Mouse (Mus musculus) limb, embryonic 10.5 days (tissue): Measurements from ENCODE around the gene Doc2b. TPM values are rescaled to one million over a fixed set of nuclear protein-coding genes. Genes with fewer than 3 reads are reported as not detected.

Source experiments
- DNase-seq: peaks from one replicate; pipeline ENCODE4 v3.0.0-alpha.2; 2017; ENCODE audit warnings: low spot score
- H3K27ac ChIP-seq: fragments of 300-500 bp; sonication (generic); 2 replicates; pipeline ENCODE4 v1.5.1; 2016; ENCODE audit warnings: mild to moderate bottlenecking
- H3K27me3 ChIP-seq: fragments of 300-500 bp; sonication (generic); 2 replicates; pipeline ENCODE4 v1.6.1; 2016; ENCODE audit warnings: low read depth, mild to moderate bottlenecking; ENCODE audit not compliant: poor library complexity, severe bottlenecking
- H3K36me3 ChIP-seq: fragments of 300-500 bp; sonication (generic); 2 replicates; pipeline ENCODE4 v1.6.1; 2016; ENCODE audit warnings: mild to moderate bottlenecking, moderate library complexity
- H3K4me1 ChIP-seq: fragments of 300-500 bp; sonication (generic); 2 replicates; pipeline ENCODE4 v1.6.1; 2016
- H3K4me3 ChIP-seq: fragments of 300-500 bp; sonication (generic); 2 replicates; pipeline ENCODE4 v1.5.1; 2016; ENCODE audit warnings: mild to moderate bottlenecking, moderate library complexity
- H3K9me3 ChIP-seq: fragments of 300-500 bp; sonication (generic); replicated peaks from 2 replicates; pipeline ENCODE4 v1.6.1; 2016; ENCODE audit warnings: mild to moderate bottlenecking
- WGBS: fragments of 180-500 bp; shearing (Covaris S2); methylation state at CpG from one replicate; pipeline ENCODE4 v1.1.7; 2016; 5-methylcytosine and 5-hydroxymethylcytosine counted together
- polyA plus RNA-seq: library from polyadenylated mRNA; unstranded; fragments of >200 nt; fragmentation: Nextera tagmentation; extraction: Ambion mirVana; gene quantifications from 2 replicates; pipeline ENCODE4 v1.2.1, GENCODE M21; 2016

The Doc2b gene
- polyA plus RNA-seq = 0.06 and 0.20 TPM in 2 replicates

DNA sequence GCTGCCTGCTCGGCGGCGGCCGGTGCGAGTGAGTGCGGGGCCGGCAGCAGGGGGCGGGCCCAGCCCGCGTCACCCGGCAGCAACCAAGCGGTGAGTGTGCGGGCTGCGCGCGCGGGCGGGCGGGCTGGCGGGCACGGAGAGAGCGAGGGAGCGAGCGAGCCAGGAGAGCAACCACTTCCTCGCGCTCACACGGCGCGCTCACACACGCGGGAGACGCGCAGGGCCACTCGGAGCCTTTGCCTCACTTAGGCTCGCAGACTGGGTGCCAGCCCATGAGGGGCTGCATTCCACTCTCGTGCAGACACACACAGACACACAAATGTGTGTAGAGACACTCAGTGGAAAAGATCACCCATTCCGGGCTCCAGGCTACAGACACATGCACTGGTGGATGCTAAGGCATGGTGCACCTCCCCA is at the start of gene Doc2b:
Gene Doc2b (minus strand): TSS at position 21 of the 417 bp plus-strand sequence.
- WGBS = 7% methylated on average over 37 of the region's 37 CpGs
- DNase-seq = peak; percentile 60
- Histone ChIP-seq H3K4me1 (peaks cover 22% of the 10 kb centered on the region), H3K27ac (peak within 1 kb of the TSS; percentile 73), H3K27me3 (peaks cover 88% of the 10 kb centered on the region), H3K36me3 (no peaks in the 10 kb centered on the region), H3K9me3 (no peaks in the 10 kb centered on the region), H3K4me3 (peak within 1 kb of the TSS; percentile 53)

DNA sequence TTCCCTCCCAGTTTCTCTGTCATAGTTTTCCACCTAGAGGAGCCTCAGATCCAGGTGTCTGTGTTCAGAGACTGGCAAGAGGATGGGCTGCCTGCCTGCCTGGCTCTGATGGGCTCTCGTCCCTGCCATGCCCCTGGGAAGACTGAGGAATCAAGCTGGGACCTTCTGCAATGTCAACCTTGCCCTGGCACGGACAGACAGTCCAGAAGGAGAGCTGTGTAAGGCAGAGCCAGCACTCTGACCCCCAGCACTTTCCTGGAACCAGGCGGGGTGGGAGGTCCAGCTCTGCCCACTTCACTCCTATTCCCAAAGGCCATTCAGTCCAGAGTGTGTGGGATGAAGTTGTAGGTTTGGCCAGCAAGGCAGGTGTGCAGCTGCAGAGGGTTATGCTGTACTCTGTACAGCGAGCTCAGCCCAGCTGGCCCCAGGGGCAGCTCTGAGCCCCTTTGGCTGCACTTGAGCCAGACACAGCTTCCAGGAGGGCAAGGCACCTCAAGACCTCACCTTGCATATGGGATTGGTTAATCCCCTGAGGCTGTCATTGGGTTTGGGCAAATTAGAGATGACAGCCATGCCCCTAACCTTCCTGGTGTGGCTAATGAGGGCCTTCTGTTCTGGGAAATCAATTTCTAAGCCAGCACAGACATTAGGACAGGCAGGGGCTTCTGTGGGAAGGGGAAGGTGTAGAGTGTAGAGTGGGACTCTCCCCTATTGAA is 47.2 kb upstream of the Doc2b start:
- no peak overlapping the region for H3K4me3 ChIP-seq
- WGBS = 64% methylated on average over 4 of the region's 4 CpGs
- peaks cover 67% of the 10 kb centered on the region for H3K4me1 ChIP-seq
- H3K27me3 ChIP-seq = peaks cover 20% of the 10 kb centered on the region
- no peaks in the 10 kb centered on the region for H3K36me3 ChIP-seq
- peak overlapping the region; percentile 59 for H3K27ac ChIP-seq
- H3K9me3 ChIP-seq = no peaks in the 10 kb centered on the region
- peak; percentile 64 for DNase-seq

DNA sequence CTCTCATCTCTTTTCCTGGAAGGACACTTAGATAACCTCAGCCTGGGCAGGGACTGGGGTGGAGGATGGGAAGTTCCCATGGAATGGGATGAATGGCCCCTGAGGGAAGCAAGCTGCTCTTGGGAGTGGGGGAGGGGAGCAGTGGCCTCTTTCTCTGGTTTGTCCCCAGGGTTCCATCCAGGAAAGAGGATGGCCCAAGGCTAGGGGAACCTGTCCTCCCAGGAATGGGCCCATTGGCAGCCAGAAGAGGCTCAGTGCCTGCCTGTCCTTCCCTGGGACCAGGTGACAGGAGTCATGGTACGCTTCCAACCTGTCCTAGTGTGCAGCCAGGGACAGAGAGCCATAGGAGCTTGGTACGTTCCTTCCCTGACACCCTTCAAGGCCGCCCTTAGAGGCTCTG is 45.7 kb upstream of the Doc2b start:
- 69% methylated on average over 3 of the region's 3 CpGs for WGBS
- peaks cover 20% of the 10 kb centered on the region for H3K27me3 ChIP-seq
- peaks cover 64% of the 10 kb centered on the region for H3K4me1 ChIP-seq
- H3K27ac ChIP-seq = peak overlapping the region; percentile 2; the same call in 1 of the 2 replicates
- H3K9me3 ChIP-seq = no peaks in the 10 kb centered on the region
- no peaks in the 10 kb centered on the region for H3K36me3 ChIP-seq
- H3K4me3 ChIP-seq = no peak overlapping the region
- no peak for DNase-seq

DNA sequence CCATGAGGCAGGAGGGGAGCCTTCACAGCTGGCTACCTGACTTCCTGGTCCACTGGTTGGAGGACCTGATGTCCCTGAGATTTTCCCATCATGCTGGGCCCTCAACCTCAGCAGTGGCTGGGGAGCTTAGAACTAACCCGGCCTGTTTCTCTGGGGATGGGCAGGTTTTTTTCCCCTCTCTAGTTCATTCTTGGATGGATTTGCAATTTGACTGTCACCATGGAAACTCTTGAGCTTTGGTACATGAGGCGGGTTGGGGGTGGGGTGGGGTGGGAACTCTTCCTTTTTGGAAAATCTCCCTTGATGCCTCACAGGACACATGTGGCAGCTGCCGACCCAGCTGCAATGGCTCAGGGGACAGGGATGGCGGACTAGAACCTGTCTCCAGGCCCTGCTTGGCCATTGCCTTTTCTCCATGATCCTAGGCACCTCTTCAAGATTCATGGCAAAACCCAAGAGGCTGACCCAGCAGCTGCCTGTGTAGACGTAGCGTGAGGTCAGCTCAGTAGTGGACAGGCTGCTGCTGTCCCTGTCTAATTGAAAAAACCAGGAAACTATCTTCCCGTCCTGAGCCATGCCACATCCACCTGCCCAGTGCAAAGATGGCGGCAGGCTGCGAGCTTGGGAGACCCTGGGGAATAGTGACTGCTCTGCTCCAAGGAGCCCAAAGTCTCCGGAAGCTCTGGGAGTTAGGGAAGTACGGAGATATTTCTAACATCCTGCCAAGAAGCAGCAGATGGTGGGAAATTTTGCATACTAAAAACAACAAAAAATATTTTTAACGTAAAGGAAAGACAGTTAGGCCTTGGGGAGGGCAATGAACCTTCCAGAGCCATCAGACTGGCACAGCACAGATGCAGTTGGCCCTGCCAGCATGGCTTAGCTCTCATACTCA is 43.9 kb upstream of the Doc2b start:
- no peak overlapping the region for H3K4me3 ChIP-seq
- H3K4me1 ChIP-seq = peaks cover 46% of the 10 kb centered on the region
- H3K27me3 ChIP-seq = peaks cover 20% of the 10 kb centered on the region
- DNase-seq = no peak
- no peaks in the 10 kb centered on the region for H3K36me3 ChIP-seq
- no peak overlapping the region for H3K27ac ChIP-seq
- H3K9me3 ChIP-seq = no peaks in the 10 kb centered on the region
- 89% methylated on average over 12 of the region's 12 CpGs for WGBS

DNA sequence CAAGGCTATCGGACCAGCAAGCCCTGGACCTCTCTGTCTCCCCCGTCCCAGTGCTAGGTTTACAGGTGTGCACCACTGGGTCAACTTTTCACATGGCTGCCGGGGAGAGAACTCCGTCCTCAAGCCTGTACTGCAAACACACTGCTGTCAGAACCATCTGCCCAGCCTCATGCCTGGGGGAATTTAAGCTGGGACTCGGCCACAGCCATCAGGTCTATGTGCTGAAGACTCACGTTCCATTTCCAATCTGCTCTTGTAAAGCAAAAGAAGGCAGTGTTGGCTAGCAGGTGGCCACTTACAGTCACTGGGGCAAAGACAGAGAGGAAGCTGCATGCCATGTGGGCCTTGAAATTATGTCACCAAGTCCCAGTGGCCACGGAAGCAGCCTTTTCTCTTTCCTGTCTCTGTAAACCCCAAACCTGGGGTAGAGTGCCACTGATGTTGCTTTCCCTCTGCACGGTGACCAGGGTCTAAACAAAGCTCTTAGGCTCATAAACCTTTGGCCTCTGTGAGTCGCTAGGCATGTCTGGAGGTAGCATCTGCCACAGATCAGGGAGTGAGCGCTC is 43.1 kb upstream of the Doc2b start:
- H3K4me1 ChIP-seq = peaks cover 38% of the 10 kb centered on the region
- H3K9me3 ChIP-seq = no peaks in the 10 kb centered on the region
- H3K36me3 ChIP-seq = no peaks in the 10 kb centered on the region
- H3K27me3 ChIP-seq = peaks cover 27% of the 10 kb centered on the region
- no peak overlapping the region for H3K27ac ChIP-seq
- no peak overlapping the region for H3K4me3 ChIP-seq
- no peak for DNase-seq
- 66% methylated on average over 10 of the region's 10 CpGs for WGBS

DNA sequence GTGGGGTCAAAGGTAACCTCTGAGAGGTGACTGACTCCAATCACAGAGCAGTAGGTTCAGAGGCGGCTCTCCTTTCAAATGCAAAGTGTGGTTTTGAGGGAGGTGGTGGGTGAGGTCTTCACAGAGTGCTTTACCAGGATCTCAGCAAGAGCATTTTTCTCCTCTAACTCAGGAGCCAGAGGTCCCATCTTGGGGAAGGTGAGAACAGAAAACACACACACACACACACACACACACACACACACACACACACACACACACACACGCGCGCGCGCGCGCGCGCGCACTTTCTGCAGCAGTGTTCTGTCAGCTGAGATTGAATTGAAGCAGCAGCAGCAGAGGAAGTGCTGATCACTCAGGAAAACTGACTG is 40.4 kb upstream of the Doc2b start:
- WGBS = 69% methylated on average over 11 of the region's 11 CpGs
- H3K4me3 ChIP-seq = no peak overlapping the region
- peaks cover 28% of the 10 kb centered on the region for H3K27me3 ChIP-seq
- peaks cover 15% of the 10 kb centered on the region for H3K4me1 ChIP-seq
- no peak overlapping the region for H3K27ac ChIP-seq
- no peaks in the 10 kb centered on the region for H3K36me3 ChIP-seq
- H3K9me3 ChIP-seq = no peaks in the 10 kb centered on the region
- no peak for DNase-seq

DNA sequence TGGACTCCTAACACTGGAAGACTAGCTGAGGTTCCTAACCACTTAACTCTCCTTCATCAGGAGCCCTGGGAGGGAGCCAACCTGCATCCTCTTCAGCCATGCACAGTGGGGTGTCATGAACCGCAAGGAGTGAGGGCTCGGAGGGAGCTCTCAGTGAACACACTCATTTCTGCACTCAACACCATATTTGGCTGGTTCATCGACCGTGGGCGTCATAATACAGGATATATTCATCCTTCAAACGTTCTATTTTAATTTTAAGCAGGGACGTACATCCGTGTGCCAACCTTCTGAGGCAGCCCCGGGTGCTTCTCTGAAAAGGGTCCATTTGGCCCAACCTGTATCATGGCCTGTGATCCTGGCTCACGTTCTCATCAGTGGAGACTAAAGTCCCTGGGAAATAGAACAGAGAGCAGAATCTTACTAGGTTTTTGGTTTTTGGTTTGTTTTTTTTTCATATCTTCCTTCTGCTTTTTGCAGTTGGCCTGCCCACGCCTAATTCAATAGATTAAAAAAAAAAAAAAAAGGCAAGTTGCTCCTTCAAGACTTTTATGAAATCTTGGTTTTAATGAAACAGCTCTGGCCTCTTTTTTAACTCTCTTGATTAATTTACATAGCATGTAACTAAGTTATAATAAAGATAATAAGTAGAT is 39.9 kb upstream of the Doc2b start:
- no peak for DNase-seq
- Histone ChIP-seq H3K36me3 (no peaks in the 10 kb centered on the region), H3K9me3 (no peaks in the 10 kb centered on the region), H3K4me3 (no peak overlapping the region), H3K27ac (no peak overlapping the region), H3K27me3 (peaks cover 26% of the 10 kb centered on the region), H3K4me1 (peaks cover 11% of the 10 kb centered on the region)
- 83% methylated on average over 11 of the region's 11 CpGs for WGBS

DNA sequence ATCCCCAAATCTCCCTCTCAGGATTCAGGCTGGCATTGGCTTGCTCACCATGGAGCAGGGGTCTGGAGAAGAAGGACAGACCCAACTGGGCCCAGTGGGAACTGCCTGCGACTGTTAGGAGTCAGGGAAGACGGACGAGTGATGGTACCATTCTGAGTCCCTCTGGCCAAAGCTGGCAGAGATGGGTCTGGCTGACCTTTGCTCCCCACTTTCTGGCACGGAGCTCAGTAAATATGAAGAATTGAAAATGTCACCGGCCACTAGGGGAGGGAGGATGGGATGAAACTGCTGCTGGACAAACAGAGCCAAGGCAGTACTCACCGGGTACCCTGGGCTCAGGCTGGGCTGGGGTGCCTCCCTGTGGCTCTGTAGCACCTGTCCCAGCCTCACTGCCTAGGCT is 37.2 kb upstream of the Doc2b start:
- Histone ChIP-seq H3K36me3 (no peaks in the 10 kb centered on the region), H3K27ac (no peak overlapping the region), H3K27me3 (peaks cover 17% of the 10 kb centered on the region), H3K4me1 (no peaks in the 10 kb centered on the region), H3K9me3 (no peaks in the 10 kb centered on the region), H3K4me3 (no peak overlapping the region)
- WGBS = 93% methylated on average over 6 of the region's 6 CpGs
- no peak for DNase-seq

DNA sequence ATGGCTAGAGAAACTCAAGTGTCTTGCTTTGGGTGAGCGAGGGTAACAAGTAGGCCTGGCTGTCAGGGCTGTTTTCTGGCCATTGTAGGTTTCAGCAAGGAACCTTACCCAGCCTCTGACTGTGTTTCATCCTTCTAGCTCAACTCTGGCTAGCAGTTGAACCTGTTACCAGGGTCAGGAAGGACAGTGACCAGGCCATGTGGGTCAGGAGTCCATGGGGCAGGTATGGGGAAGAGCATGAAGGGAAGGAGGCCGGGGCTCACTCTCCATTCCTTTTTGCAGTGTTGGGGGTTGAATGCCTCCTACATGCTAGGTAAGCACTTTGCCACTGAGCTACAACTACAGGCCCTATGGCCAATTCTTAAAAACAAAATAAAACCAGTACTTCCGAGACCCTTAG is 34.5 kb upstream of the Doc2b start:
- 89% methylated on average over 3 of the region's 3 CpGs for WGBS

DNA sequence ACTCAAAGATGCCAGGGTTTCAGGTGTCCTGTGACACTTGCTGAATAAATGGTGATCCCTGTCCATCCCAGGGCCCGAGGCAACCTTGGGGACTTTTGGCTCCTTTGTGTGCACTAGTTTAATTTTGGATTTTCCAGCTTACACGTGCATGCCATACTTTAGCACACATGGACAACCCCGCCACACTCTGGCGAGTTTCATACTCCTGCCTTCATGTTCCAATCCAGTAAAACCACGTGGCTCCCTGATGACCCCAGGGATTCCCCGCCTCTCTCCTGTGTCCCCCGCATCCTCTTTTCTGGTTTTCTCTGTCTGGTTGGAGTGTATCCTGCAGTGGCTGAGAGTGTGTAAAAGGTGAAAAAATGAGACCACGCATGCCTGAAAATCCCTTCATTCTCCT is 31.6 kb upstream of the Doc2b start:
- Histone ChIP-seq H3K36me3 (no peaks in the 10 kb centered on the region), H3K4me3 (no peak overlapping the region), H3K27me3 (peaks cover 19% of the 10 kb centered on the region), H3K27ac (no peak overlapping the region), H3K9me3 (no peaks in the 10 kb centered on the region), H3K4me1 (peaks cover 3% of the 10 kb centered on the region)
- WGBS = 87% methylated on average over 8 of the region's 8 CpGs
- no peak for DNase-seq

More for the DNA sequence above, 34.5 kb upstream of the Doc2b start:
- Histone ChIP-seq H3K27me3 (peaks cover 17% of the 10 kb centered on the region), H3K4me1 (no peaks in the 10 kb centered on the region), H3K36me3 (no peaks in the 10 kb centered on the region), H3K4me3 (no peak overlapping the region), H3K27ac (no peak overlapping the region), H3K9me3 (no peaks in the 10 kb centered on the region)
- no peak for DNase-seq

DNA sequence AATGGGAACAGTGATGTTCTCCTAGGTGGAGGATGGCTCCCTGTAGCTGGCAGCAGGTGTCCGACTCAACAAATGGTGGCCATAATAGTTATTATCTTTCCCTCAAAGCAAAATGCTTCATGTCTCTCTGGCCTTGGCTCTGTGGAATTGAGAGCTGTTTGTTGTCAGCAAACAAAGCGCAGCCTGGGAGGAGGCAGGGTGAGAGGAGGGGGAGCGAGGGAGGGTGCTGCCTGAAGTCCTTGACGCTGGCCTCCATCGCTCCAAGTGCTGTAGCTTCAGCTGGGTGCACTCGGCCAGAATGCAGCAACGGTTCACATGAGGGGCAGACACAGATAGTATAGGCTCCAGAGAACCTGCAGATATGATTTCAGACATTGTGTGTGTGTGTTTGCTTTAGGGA is 27.7 kb upstream of the Doc2b start:
- H3K27ac ChIP-seq = no peak overlapping the region
- no peak for DNase-seq
- H3K4me3 ChIP-seq = no peak overlapping the region
- WGBS = 67% methylated on average over 7 of the region's 7 CpGs
- peaks cover 7% of the 10 kb centered on the region for H3K4me1 ChIP-seq
- no peaks in the 10 kb centered on the region for H3K36me3 ChIP-seq
- H3K9me3 ChIP-seq = no peaks in the 10 kb centered on the region
- peaks cover 21% of the 10 kb centered on the region for H3K27me3 ChIP-seq

DNA sequence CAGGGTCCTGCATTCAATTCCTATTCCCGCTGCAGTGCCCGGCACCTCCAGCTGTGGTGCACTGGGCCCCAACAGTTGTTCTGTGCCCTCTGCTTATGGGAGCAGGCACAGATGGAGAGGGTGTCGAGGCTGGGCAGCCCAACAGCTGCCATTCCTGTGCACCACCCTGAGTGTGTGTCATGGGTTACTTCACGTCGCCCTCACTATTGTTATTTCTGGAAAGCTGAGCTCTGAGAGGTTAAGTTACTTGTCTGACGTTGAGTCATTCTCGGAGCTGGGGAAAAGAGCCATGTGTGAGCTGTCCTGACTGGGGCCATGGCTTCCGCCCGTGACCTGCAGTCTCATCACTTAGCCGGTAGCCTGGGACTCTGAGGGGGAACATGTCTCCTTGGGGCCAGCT is 17.2 kb upstream of the Doc2b start:
- no peaks in the 10 kb centered on the region for H3K36me3 ChIP-seq
- no peak overlapping the region for H3K27ac ChIP-seq
- peaks cover 21% of the 10 kb centered on the region for H3K4me1 ChIP-seq
- 77% methylated on average over 10 of the region's 10 CpGs for WGBS
- DNase-seq = no peak
- H3K9me3 ChIP-seq = no peaks in the 10 kb centered on the region
- no peaks in the 10 kb centered on the region for H3K27me3 ChIP-seq
- no peak overlapping the region for H3K4me3 ChIP-seq
